Mouse (Mus musculus) CD4-positive, CD25-positive, alpha-beta regulatory T cell, adult 9 weeks (primary cell): Measurements from ENCODE around the gene Sema3g. TPM values are rescaled to one million over a fixed set of nuclear protein-coding genes. Genes with fewer than 3 reads are reported as not detected.

Experiments used
- polyA plus RNA-seq: library from polyadenylated mRNA; unstranded; fragments of 100-300 nt; shearing (Covaris generic); gene quantifications from one replicate; pipeline ENCODE4 v1.2.1, GENCODE M21; 2017

The Sema3g gene
- polyA plus RNA-seq: not detected

GRCm38 (mm10) chr14:31217666-31218065, at the start of gene Sema3g:
TSS of gene Sema3g (plus strand) at chr14:31217860.

GRCm38 (mm10) chr14:31168425-31168824, 49.2 kb upstream of the Sema3g start, which contains the start of gene Stab1:
TSS of gene Stab1 (minus strand) at chr14:31168641.

GRCm38 (mm10) chr14:31208084-31208483, 9.6 kb upstream of the Sema3g start, which contains the start of gene Tnnc1:
TSS of gene Tnnc1 (plus strand) at chr14:31208312.

GRCm38 (mm10) chr14:31216846-31217245, 814 bp upstream of the Sema3g start, which contains the start of gene Nisch:
TSS of gene Nisch (minus strand) at chr14:31216946.

GRCm38 (mm10) chr14:31251084-31251604, 33.5 kb downstream of the Sema3g start, which contains the start of the genes Phf7 and Bap1:
TSS of gene Phf7 (minus strand) at chr14:31251317.
TSS of gene Bap1 (plus strand) at chr14:31251450.

Other genes starting within 250 kb of the Sema3g start
- gene Glt8d1, start 216.5 kb upstream of the Sema3g start, polyA plus RNA-seq: 6.7 TPM
- gene Spcs1, start 216.2 kb upstream of the Sema3g start, polyA plus RNA-seq: 353 TPM
- 34.9 TPM for gene Pbrm1, start 198.7 kb upstream of the Sema3g start, polyA plus RNA-seq
- 111 TPM for gene Gnl3, start 198.7 kb upstream of the Sema3g start, polyA plus RNA-seq
- 111 TPM for gene Smim4, start 88.9 kb upstream of the Sema3g start, polyA plus RNA-seq
- not detected for gene Nt5dc2, start 86.8 kb upstream of the Sema3g start, polyA plus RNA-seq
- gene Stab1, start 49.2 kb upstream of the Sema3g start, polyA plus RNA-seq: 4.1 TPM
- not detected for gene Tnnc1, start 9.5 kb upstream of the Sema3g start, polyA plus RNA-seq
- 170 TPM for gene Nisch, start 914 bp upstream of the Sema3g start, polyA plus RNA-seq
- 10.5 TPM for gene Phf7, start 33.5 kb downstream of the Sema3g start, polyA plus RNA-seq
- 95.8 TPM for gene Bap1, start 33.6 kb downstream of the Sema3g start, polyA plus RNA-seq
- 0.04 TPM for gene Dnah1, start 106.0 kb downstream of the Sema3g start, polyA plus RNA-seq
- 16.9 TPM for gene Capn7, start 118.8 kb downstream of the Sema3g start, polyA plus RNA-seq
- gene Sh3bp5, start 218.2 kb downstream of the Sema3g start, polyA plus RNA-seq: 24.7 TPM